Mouse (Mus musculus) MEL (cell line): ENCODE results near the gene Msantd2. TPM values are rescaled to one million over a fixed set of nuclear protein-coding genes. Genes with fewer than 3 reads are reported as not detected.

Source experiments
- DNase-seq: peaks from one replicate; pipeline ENCODE4 v3.0.0; 2011; ENCODE audit warnings: low read depth, low spot score
- H3K27ac ChIP-seq: 2 replicates; pipeline ENCODE4 v1.5.1; 2012; ENCODE audit warnings: low read depth, mild to moderate bottlenecking, control low read depth, low read length, moderate library complexity; ENCODE audit not compliant: control insufficient read depth
- H3K27me3 ChIP-seq, 2 experiments: fragments of 150-350 bp in 1 of 2; sonication (generic) in 1 of 2; 2 replicates each; pipeline ENCODE4 v1.6.1; 2012; ENCODE audit warnings: low read length in 2 of 2, mild to moderate bottlenecking in 2 of 2, improper control_type of control experiment in 1 of 2, moderate library complexity in 1 of 2; ENCODE audit not compliant: insufficient read depth in 2 of 2, control insufficient read depth in 1 of 2
- H3K36me3 ChIP-seq, 2 experiments: 2 replicates each; pipeline ENCODE4 v1.6.1; 2012 to 2014; ENCODE audit warnings: low read length in 2 of 2, improper control_type of control experiment in 1 of 2, inconsistent platforms in 1 of 2, mild to moderate bottlenecking in 1 of 2; ENCODE audit not compliant: insufficient read depth in 2 of 2, control insufficient read depth in 1 of 2
- H3K4me1 ChIP-seq, 2 experiments: fragments of 150-350 bp in 1 of 2; sonication (generic) in 1 of 2; 2 replicates each; pipeline ENCODE4 v1.6.1; 2012; ENCODE audit warnings: low read length in 2 of 2, improper control_type of control experiment in 1 of 2, mild to moderate bottlenecking in 1 of 2; ENCODE audit not compliant: insufficient read depth in 2 of 2, control insufficient read depth in 1 of 2
- H3K4me3 ChIP-seq, 2 experiments: fragments of 150-350 bp in 1 of 2; sonication (generic) in 1 of 2; 2 replicates each; pipeline ENCODE4 v1.5.1; 2012; ENCODE audit warnings: low read depth in 2 of 2, low read length in 2 of 2, mild to moderate bottlenecking in 2 of 2, moderate library complexity in 2 of 2, control low read depth in 1 of 2, improper control_type of control experiment in 1 of 2; ENCODE audit not compliant: control insufficient read depth in 1 of 2, insufficient read depth in 1 of 2
- H3K79me2 ChIP-seq: 2 replicates; pipeline ENCODE4 v1.6.1; 2012; ENCODE audit warnings: mild to moderate bottlenecking, low read length, moderate library complexity; ENCODE audit not compliant: control insufficient read depth, poor library complexity, insufficient read depth
- H3K9ac ChIP-seq: 2 replicates; pipeline ENCODE4 v1.6.1; 2012; ENCODE audit warnings: low read depth, mild to moderate bottlenecking, control low read depth, low read length, moderate library complexity; ENCODE audit not compliant: control insufficient read depth, poor library complexity, severe bottlenecking
- H3K9me3 ChIP-seq: fragments of 150-350 bp; sonication (generic); replicated peaks from 2 replicates; pipeline ENCODE4 v1.6.1; 2012; ENCODE audit warnings: mild to moderate bottlenecking, low read length, improper control_type of control experiment, moderate library complexity; ENCODE audit not compliant: insufficient read depth
- BHLHE40 ChIP-seq: IDR thresholded peaks from 2 replicates; pipeline ENCODE4 v1.6.1; 2012; ENCODE audit warnings: low read depth, mild to moderate bottlenecking, inconsistent platforms, low read length, improper control_type of control experiment, borderline replicate concordance
- CHD1 ChIP-seq: IDR thresholded peaks from 2 replicates; pipeline ENCODE4 v1.6.1; 2012; ENCODE audit warnings: low read depth, mild to moderate bottlenecking, inconsistent platforms, low read length, improper control_type of control experiment
- CHD2 ChIP-seq: IDR thresholded peaks from 2 replicates; pipeline ENCODE4 v1.6.1; 2011; ENCODE audit warnings: low read length, improper control_type of control experiment
- E2F4 ChIP-seq: IDR thresholded peaks from 2 replicates; pipeline ENCODE4 v1.6.1; 2011; ENCODE audit warnings: low read depth, low read length, improper control_type of control experiment, borderline replicate concordance
- ETS1 ChIP-seq: IDR thresholded peaks from 2 replicates; pipeline ENCODE4 v1.6.1; 2012; ENCODE audit warnings: low read depth, mild to moderate bottlenecking, inconsistent platforms, low read length, improper control_type of control experiment, moderate library complexity
- GATA1 ChIP-seq: IDR thresholded peaks from 2 replicates; pipeline ENCODE4 v1.6.1; 2011; ENCODE audit warnings: low read depth, low read length, improper control_type of control experiment
- HCFC1 ChIP-seq: IDR thresholded peaks from 2 replicates; pipeline ENCODE4 v1.6.1; 2012; ENCODE audit warnings: low read depth, mild to moderate bottlenecking, inconsistent platforms, low read length, improper control_type of control experiment, moderate library complexity
- JUND ChIP-seq: IDR thresholded peaks from 2 replicates; pipeline ENCODE4 v1.6.1; 2011; ENCODE audit warnings: low read depth, mild to moderate bottlenecking, improper control_type of control experiment, low read length
- KAT2A ChIP-seq: conservative IDR thresholded peaks from 2 replicates; pipeline ENCODE4 v1.6.1; 2012; ENCODE audit warnings: low read depth, low read length, improper control_type of control experiment, inconsistent platforms
- MAFK ChIP-seq: IDR thresholded peaks from 2 replicates; pipeline ENCODE4 v1.6.1; 2011; ENCODE audit warnings: low read depth, mild to moderate bottlenecking, low read length, improper control_type of control experiment, borderline replicate concordance
- MAZ ChIP-seq: IDR thresholded peaks from 2 replicates; pipeline ENCODE4 v1.6.1; 2012; ENCODE audit warnings: low read depth, mild to moderate bottlenecking, inconsistent platforms, low read length, improper control_type of control experiment
- MEF2A ChIP-seq: IDR thresholded peaks from 2 replicates; pipeline ENCODE4 v1.6.1; 2014; ENCODE audit warnings: low read depth, mild to moderate bottlenecking, inconsistent platforms, low read length, improper control_type of control experiment; ENCODE audit not compliant: poor library complexity, insufficient replicate concordance, severe bottlenecking; ENCODE audit errors: extremely low read depth
- MYB ChIP-seq: IDR thresholded peaks from 2 replicates; pipeline ENCODE4 v1.6.1; 2011; ENCODE audit warnings: mild to moderate bottlenecking, low read depth, low read length, improper control_type of control experiment
- MYC ChIP-seq: IDR thresholded peaks from 2 replicates; pipeline ENCODE4 v1.6.1; 2011; ENCODE audit warnings: low read depth, mild to moderate bottlenecking, low read length, improper control_type of control experiment, moderate library complexity
- NRF1 ChIP-seq: IDR thresholded peaks from 2 replicates; pipeline ENCODE4 v1.6.1; 2014; ENCODE audit warnings: low read depth, mild to moderate bottlenecking, inconsistent platforms, low read length, improper control_type of control experiment, moderate library complexity; ENCODE audit not compliant: poor library complexity, insufficient read depth, severe bottlenecking
- POLR2A ChIP-seq, 2 experiments: IDR thresholded peaks; 2 replicates each; pipeline ENCODE4 v1.6.1; 2011 to 2012; ENCODE audit warnings: low read length in 2 of 2, mild to moderate bottlenecking in 2 of 2, control low read depth in 1 of 2, improper control_type of control experiment in 1 of 2, low read depth in 1 of 2, moderate library complexity in 1 of 2; ENCODE audit not compliant: control insufficient read depth in 1 of 2, insufficient read depth in 1 of 2, poor library complexity in 1 of 2
- POLR2AphosphoS2 ChIP-seq: IDR thresholded peaks from 2 replicates; pipeline ENCODE4 v1.6.1; 2011; ENCODE audit warnings: low read length, improper control_type of control experiment
- RCOR1 ChIP-seq: IDR thresholded peaks from 2 replicates; pipeline ENCODE4 v1.6.1; 2012; ENCODE audit warnings: low read depth, mild to moderate bottlenecking, inconsistent platforms, low read length, improper control_type of control experiment
- SIN3A ChIP-seq: IDR thresholded peaks from 2 replicates; pipeline ENCODE4 v1.6.1; 2012; ENCODE audit warnings: low read length, improper control_type of control experiment, inconsistent platforms
- TAL1 ChIP-seq: IDR thresholded peaks from 2 replicates; pipeline ENCODE4 v1.6.1; 2012; ENCODE audit warnings: mild to moderate bottlenecking, inconsistent platforms, low read length, moderate library complexity, mixed read lengths
- TCF12 ChIP-seq: IDR thresholded peaks from 2 replicates; pipeline ENCODE4 v1.6.1; 2014; ENCODE audit warnings: low read depth, mild to moderate bottlenecking, inconsistent platforms, low read length, improper control_type of control experiment, moderate library complexity
- UBTF ChIP-seq: IDR thresholded peaks from 2 replicates; pipeline ENCODE4 v1.6.1; 2012; ENCODE audit warnings: low read depth, mild to moderate bottlenecking, inconsistent platforms, low read length, improper control_type of control experiment, moderate library complexity, borderline replicate concordance; ENCODE audit not compliant: insufficient read depth
- USF2 ChIP-seq, 2 experiments: IDR thresholded peaks; 2 replicates each; pipeline ENCODE4 v1.6.1; 2011 to 2012; ENCODE audit warnings: improper control_type of control experiment in 2 of 2, low read length in 2 of 2, borderline replicate concordance in 1 of 2, inconsistent platforms in 1 of 2, low read depth in 1 of 2, mild to moderate bottlenecking in 1 of 2; ENCODE audit not compliant: insufficient read depth in 1 of 2
- polyA plus RNA-seq, 2 experiments: library from polyadenylated mRNA; stranded (reverse) in 1 of 2; unstranded in 1 of 2; fragments of >175 nt in 1 of 2; fragments of >200 nt in 1 of 2; gene quantifications; 2 replicates each; pipeline versions ENCODE4 v1.2.1 to v1.2.4; 2012; ENCODE audit warnings: low replicate concordance in 2 of 2, low read depth in 1 of 2; ENCODE audit not compliant: insufficient read length in 2 of 2, insufficient read depth in 1 of 2, missing spikeins in 1 of 2
- total RNA-seq: library from RNA; depleted of rRNA; stranded (reverse); fragments of 300-350 nt; gene quantifications from 2 replicates; pipeline ENCODE4 v1.2.3, GENCODE M21; 2012

Gene Msantd2
- total and polyA plus RNA-seq, 3 experiments, result 15.5 to 26.2 TPM; not detected in 1

DNA sequence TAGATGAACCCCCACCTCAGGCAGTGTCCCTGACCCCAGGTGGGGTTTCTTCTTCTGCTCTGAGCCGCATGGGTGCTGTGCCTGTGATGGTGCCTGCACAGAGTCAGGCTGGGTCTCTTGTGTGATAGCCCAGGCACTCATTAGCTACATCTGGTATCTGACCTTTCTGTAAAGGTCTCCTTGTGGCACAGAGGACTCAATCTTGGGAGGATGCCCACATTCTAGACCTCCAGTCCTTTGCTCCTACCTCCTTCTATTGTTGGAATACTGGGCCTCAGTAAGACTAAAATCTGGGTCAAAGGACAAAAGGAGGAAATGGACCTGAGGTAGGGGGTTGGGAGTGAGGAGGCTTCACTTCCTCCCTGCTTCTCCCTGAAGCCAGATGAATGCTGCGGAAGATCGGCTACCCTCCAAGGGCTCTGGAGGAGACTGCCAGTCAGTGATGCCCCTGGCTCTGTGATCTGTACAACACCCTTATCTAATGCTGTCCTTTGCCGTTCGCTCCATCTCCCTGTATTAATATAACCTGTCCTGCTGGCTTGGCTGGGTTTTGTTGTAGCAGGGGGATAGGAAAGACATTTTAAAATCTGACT, 48.6 kb downstream of the Msantd2 start:
- no peaks in the 10 kb centered on the region for H3K36me3 ChIP-seq
- no peak overlapping the region for H3K4me3 ChIP-seq
- no peak overlapping the region for H3K27ac ChIP-seq
- no peak for DNase-seq
- no peaks in the 10 kb centered on the region; a peak in 1 of 4 replicates for H3K27me3 ChIP-seq
- no peaks in the 10 kb centered on the region for H3K4me1 ChIP-seq
- no peaks in the 10 kb centered on the region for H3K9me3 ChIP-seq
- no peaks in the 10 kb centered on the region for H3K79me2 ChIP-seq
- no peak overlapping the region for H3K9ac ChIP-seq
- TF ChIP-seq MYC (no peak), CHD2 (no peak), CHD1 (no peak), RCOR1 (no peak), GATA1 (no peak), MYB (no peak), MAZ (no peak), USF2 (IDR thresholded peaks at IDR 0.05; ENCODE audit: borderline replicate concordance in 1 of 2, insufficient read depth in 1 of 2, low read depth in 1 of 2, low read length in 2 of 2) (no peak), TAL1 (no peak), HCFC1 (no peak), MAFK (no peak), BHLHE40 (no peak), POLR2AphosphoS2 (no peak), MEF2A (no peak), UBTF (no peak), TCF12 (no peak), SIN3A (no peak), POLR2A (IDR thresholded peaks at IDR 0.05; ENCODE audit: control insufficient read depth in 1 of 2, insufficient read depth in 1 of 2, low read depth in 1 of 2, low read length in 2 of 2, poor library complexity in 1 of 2) (no peak)

DNA sequence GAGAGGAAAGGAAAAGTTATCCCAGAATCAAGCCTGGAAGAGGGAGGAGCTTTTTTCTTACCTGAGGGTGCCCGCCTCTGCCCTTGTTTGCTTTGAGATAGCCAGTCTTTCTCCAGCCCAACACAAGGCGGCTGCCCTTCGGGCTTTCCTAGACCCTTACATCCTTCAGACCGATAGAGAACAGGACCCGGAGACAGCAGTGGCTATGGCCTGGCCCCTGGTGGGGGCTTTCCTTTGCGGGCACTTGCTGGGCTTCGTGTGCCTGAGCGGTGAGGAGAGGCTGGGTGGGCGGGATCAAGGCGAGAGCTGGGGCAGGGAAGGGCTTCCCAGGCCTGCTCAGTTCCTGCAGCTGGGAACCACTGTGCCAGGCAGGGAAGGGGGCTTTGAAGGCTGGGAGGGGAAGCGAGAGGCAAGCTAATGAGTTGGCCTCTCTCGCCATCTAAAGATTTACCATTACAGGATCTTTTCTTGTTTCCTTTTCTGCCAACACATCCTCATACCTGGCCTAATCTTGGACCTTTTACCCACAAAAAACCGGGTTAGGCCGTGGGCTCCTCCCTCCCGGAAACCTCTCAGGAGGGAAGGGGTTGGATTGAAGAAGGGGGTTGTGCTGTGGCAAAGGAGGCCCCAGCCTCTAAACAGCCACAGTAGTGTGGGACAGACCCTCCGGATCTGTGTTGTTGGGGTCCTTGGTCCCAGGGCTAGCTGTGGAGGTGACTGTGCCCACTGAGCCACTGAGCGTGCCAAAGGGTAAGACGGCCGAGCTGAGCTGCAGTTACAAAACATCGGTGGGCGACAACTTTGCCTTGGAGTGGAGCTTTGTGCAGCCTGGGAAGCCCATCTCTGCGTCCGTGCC, 50.3 kb downstream of the Msantd2 start, which contains the start of gene Vsig2:
Gene Vsig2 (plus strand): TSS at position 86 of the 856 bp plus-strand sequence.
- no peaks in the 10 kb centered on the region for H3K4me1 ChIP-seq
- no peaks in the 10 kb centered on the region for H3K79me2 ChIP-seq
- no peaks in the 10 kb centered on the region; a peak in 1 of 4 replicates for H3K27me3 ChIP-seq
- H3K9ac ChIP-seq, result no peak within 1 kb of the TSS
- TF ChIP-seq JUND (no peak), TAL1 (no peak), E2F4 (no peak), UBTF (no peak), NRF1 (no peak), KAT2A (no peak), MEF2A (no peak), ETS1 (no peak), GATA1 (no peak)
- DNase-seq, result no peak
- no peak within 1 kb of the TSS for H3K27ac ChIP-seq
- no peaks in the 10 kb centered on the region for H3K9me3 ChIP-seq
- H3K4me3 ChIP-seq, result no peak within 1 kb of the TSS
- H3K36me3 ChIP-seq, result no peaks in the 10 kb centered on the region
